Mouse (Mus musculus) forebrain, embryonic 11.5 days (tissue): ENCODE measurements around the gene Uvrag. TPM values are rescaled to one million over a fixed set of nuclear protein-coding genes. Genes with fewer than 3 reads are reported as not detected.

Experiments
- ATAC-seq: fragments of 200-750 bp; cut with Nextera tagmentation; replicated peaks from 2 replicates; pipeline ENCODE4 v1.8.0; 2017; ENCODE audit warnings: moderate TSS enrichment; ENCODE audit not compliant: low FRiP score
- DNase-seq: peaks from one replicate; pipeline ENCODE4 v3.0.0-alpha.2; 2017; ENCODE audit warnings: low spot score
- H3K27ac ChIP-seq: fragments of 300-500 bp; sonication (generic); 2 replicates; pipeline ENCODE4 v1.5.1; 2014; ENCODE audit warnings: low read depth, low read length
- H3K27me3 ChIP-seq: fragments of 300-500 bp; sonication (generic); 2 replicates; pipeline ENCODE4 v1.6.1; 2014; ENCODE audit warnings: mild to moderate bottlenecking, low read length, mixed read lengths; ENCODE audit not compliant: control insufficient read depth, insufficient read depth
- H3K36me3 ChIP-seq: fragments of 300-500 bp; sonication (generic); 2 replicates; pipeline ENCODE4 v1.6.1; 2014; ENCODE audit warnings: mild to moderate bottlenecking, low read length, moderate library complexity, mixed read lengths; ENCODE audit not compliant: control insufficient read depth, insufficient read depth
- H3K4me1 ChIP-seq: fragments of 300-500 bp; sonication (generic); replicated peaks from 2 replicates; pipeline ENCODE4 v1.6.1; 2014; ENCODE audit warnings: low read length, mixed read lengths; ENCODE audit not compliant: control insufficient read depth, insufficient read depth
- H3K4me2 ChIP-seq: fragments of 300-500 bp; sonication (generic); 2 replicates; pipeline ENCODE4 v1.6.1; 2014; ENCODE audit warnings: low read depth, mild to moderate bottlenecking, low read length, moderate library complexity, mixed read lengths; ENCODE audit not compliant: severe bottlenecking
- H3K4me3 ChIP-seq: fragments of 300-500 bp; sonication (generic); 2 replicates; pipeline ENCODE4 v1.5.1; 2014; ENCODE audit warnings: low read depth, low read length
- H3K9ac ChIP-seq: fragments of 300-500 bp; sonication (generic); 2 replicates; pipeline ENCODE4 v1.6.1; 2014; ENCODE audit warnings: low read length
- H3K9me3 ChIP-seq: fragments of 300-500 bp; sonication (generic); 2 replicates; pipeline ENCODE4 v1.6.1; 2016; ENCODE audit warnings: low read length, mixed read lengths; ENCODE audit not compliant: control insufficient read depth
- WGBS: fragments of 180-500 bp; shearing (Covaris S2); extraction: QIAGEN DNeasy Blood & Tissue Kit; methylation state at CpG from one replicate; pipeline ENCODE4 v1.1.7; 2014; 5-methylcytosine and 5-hydroxymethylcytosine counted together
- polyA plus RNA-seq: library from polyadenylated mRNA; unstranded; fragments of >200 nt; fragmentation: Nextera tagmentation; extraction: Ambion mirVana; gene quantifications from 2 replicates; pipeline ENCODE4 v1.2.1, GENCODE M21; 2014

Uvrag gene
- polyA plus RNA-seq, 1 experiment from 2014 or later, result 12.2 TPM

GRCm38 (mm10) chr7:98899815-98900214 lies 241.1 kb downstream of the Uvrag start:
- no peak for ATAC-seq
- Histone ChIP-seq H3K36me3 (no peaks in the 10 kb centered on the region), H3K4me2 (no peak overlapping the region)

DNA sequence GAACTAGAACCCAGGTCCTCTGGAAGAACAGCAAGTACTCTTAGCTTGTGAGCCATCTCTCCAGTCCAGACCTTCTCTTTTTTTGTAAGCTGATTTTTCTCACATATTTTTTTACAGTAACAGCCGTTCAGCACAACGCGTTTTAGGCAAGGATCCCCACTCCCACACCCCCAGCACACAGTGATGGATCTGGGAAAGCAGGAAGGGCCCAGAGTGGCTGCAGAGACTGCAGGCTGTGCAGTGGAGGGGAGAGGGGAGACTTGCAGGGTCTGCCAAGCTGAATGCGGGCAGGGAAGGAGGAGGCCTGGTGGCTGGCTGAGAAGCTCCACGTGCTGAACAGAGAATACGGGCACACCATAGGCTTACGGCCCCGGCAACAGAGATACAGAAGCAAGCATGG lies 243.6 kb downstream of the Uvrag start:
- no peaks in the 10 kb centered on the region for H3K36me3 ChIP-seq
- WGBS, result 94% methylated on average over 8 of the region's 8 CpGs
- no peaks in the 10 kb centered on the region for H3K27me3 ChIP-seq
- no peak for DNase-seq
- H3K27ac ChIP-seq, result no peak overlapping the region
- ATAC-seq, result no peak
- no peak overlapping the region for H3K4me3 ChIP-seq
- H3K9me3 ChIP-seq, result no peaks in the 10 kb centered on the region
- H3K4me1 ChIP-seq, result 0 out of 2 replicates have a peak, but pooled peaks cover 4% of the 10 kb centered on the region
- no peak overlapping the region for H3K4me2 ChIP-seq
- no peak overlapping the region for H3K9ac ChIP-seq

More at GRCm38 (mm10) chr7:98899815-98900214, 241.1 kb downstream of the Uvrag start:
- Histone ChIP-seq H3K9me3 (no peaks in the 10 kb centered on the region), H3K27me3 (no peaks in the 10 kb centered on the region), H3K9ac (no peak overlapping the region), H3K4me3 (no peak overlapping the region), H3K27ac (no peak overlapping the region), H3K4me1 (0 out of 2 replicates have a peak, but pooled peaks cover 2% of the 10 kb centered on the region)
- 89% methylated on average over 4 of the region's 4 CpGs for WGBS
- DNase-seq, result no peak

DNA sequence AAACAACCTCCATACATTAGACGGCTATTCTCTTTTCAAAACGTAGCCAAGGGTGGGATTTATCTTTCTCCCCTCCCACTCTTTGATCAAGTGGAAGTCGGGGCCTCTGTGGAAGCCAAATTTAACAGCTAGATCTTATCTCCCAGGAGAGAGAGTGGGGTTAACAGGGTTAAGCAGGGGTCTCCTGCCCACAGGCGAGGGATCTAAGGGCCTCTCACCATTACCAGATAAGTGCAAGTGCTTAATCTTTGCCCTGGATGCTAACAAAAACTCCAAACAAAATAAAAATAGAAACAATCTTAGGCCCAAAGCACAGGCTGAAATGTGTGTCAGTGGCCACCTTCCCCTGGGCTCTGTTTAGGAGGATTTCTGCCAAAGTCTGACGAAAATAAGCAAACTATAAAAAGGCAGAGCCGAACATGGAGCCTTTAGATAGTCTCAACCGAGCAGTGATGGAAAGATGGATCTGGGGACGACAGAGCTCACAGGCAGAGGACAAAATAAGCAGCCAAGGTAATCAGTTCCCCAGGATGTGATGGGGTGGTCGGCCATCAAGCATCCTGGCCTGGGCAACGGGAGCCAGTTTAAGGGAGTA lies 245.3 kb downstream of the Uvrag start:
- H3K27me3 ChIP-seq, result no peaks in the 10 kb centered on the region
- WGBS, result 52% methylated on average over 10 of the region's 10 CpGs
- 0 out of 2 replicates have a peak, but pooled peaks cover 4% of the 10 kb centered on the region for H3K4me1 ChIP-seq
- no peaks in the 10 kb centered on the region for H3K36me3 ChIP-seq
- no peak overlapping the region for H3K9ac ChIP-seq
- no peak overlapping the region for H3K4me3 ChIP-seq
- H3K4me2 ChIP-seq, result no peak overlapping the region
- H3K9me3 ChIP-seq, result no peaks in the 10 kb centered on the region
- ATAC-seq, result no peak
- no peak overlapping the region for H3K27ac ChIP-seq
- no peak for DNase-seq

GRCm38 (mm10) chr7:98894768-98895167 lies 246.2 kb downstream of the Uvrag start:
- Histone ChIP-seq H3K27ac (no peak overlapping the region), H3K27me3 (no peaks in the 10 kb centered on the region), H3K36me3 (no peaks in the 10 kb centered on the region), H3K4me3 (no peak overlapping the region), H3K4me1 (0 out of 2 replicates have a peak, but pooled peaks cover 4% of the 10 kb centered on the region), H3K4me2 (no peak overlapping the region), H3K9me3 (no peaks in the 10 kb centered on the region), H3K9ac (no peak overlapping the region)
- no peak for ATAC-seq
- no peak for DNase-seq
- WGBS, result 52% methylated on average over 5 of the region's 5 CpGs

- WGBS, result 89% methylated on average over 5 of the region's 5 CpGs
- Histone ChIP-seq H3K36me3 (no peaks in the 10 kb centered on the region), H3K9ac (no peak overlapping the region), H3K4me2 (no peak overlapping the region), H3K4me3 (no peak overlapping the region), H3K27me3 (no peaks in the 10 kb centered on the region), H3K27ac (no peak overlapping the region), H3K4me1 (0 out of 2 replicates have a peak, but pooled peaks cover 4% of the 10 kb centered on the region), H3K9me3 (no peaks in the 10 kb centered on the region)
- no peak for ATAC-seq
- no peak for DNase-seq
Measured at GRCm38 (mm10) chr7:98894305-98894704, 246.6 kb downstream of the Uvrag start.

DNA sequence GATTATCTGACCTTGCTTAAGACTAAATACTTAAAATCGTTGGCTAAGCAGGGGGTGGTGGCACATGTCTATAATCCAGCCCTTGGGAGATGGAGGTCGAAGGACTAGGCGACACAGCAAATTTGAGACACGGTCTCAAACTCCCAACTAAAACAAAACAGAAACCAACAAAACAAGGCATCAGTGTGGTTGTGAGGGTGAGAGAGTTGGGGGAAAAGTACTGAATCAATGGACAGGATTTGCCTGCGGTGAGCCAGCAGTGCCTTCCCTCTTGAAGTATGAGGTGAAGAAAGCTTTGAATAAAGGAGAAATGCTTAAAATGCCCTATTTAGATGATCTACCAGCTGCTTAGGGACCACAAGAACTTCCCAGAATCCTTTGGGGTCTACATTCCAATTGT lies 247.8 kb downstream of the Uvrag start:
- 86% methylated on average over 5 of the region's 5 CpGs for WGBS
- DNase-seq (no peak), ATAC-seq (no peak)
- no peaks in the 10 kb centered on the region for H3K9me3 ChIP-seq
- no peak overlapping the region for H3K9ac ChIP-seq
- no peak overlapping the region for H3K4me3 ChIP-seq
- H3K4me1 ChIP-seq, result 0 out of 2 replicates have a peak, but pooled peaks cover 4% of the 10 kb centered on the region
- no peak overlapping the region for H3K4me2 ChIP-seq
- H3K36me3 ChIP-seq, result no peaks in the 10 kb centered on the region
- no peaks in the 10 kb centered on the region for H3K27me3 ChIP-seq
- H3K27ac ChIP-seq, result no peak overlapping the region

DNA sequence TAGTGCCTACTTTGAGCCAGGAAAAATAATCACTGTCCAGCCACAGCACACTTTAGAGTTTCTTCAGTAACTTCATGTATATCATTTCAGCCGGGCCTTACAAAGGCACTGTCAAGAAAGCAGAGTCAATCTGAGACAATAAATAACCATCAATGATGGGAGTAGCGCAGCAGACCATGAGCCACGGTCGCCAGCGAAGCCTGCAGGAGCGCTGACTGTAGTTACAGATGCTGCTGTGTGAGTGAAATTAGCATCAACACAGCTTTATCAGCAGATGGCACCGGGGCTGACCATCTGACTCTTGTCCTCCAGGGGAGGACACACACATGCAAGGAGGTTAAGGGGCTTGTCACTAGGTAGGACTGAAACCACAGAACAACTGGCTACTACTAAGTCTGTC lies 251.7 kb downstream of the Uvrag start:
- DNase-seq (no peak), ATAC-seq (no peak)
- no peaks in the 10 kb centered on the region; the same call in 1 of the 2 replicates for H3K4me1 ChIP-seq
- H3K9me3 ChIP-seq, result no peaks in the 10 kb centered on the region
- no peaks in the 10 kb centered on the region for H3K36me3 ChIP-seq
- no peak overlapping the region for H3K9ac ChIP-seq
- no peaks in the 10 kb centered on the region for H3K27me3 ChIP-seq
- WGBS, result 86% methylated on average over 7 of the region's 7 CpGs
- no peak overlapping the region for H3K27ac ChIP-seq
- no peak overlapping the region for H3K4me2 ChIP-seq
- H3K4me3 ChIP-seq, result no peak overlapping the region

- Histone ChIP-seq H3K9me3 (no peaks in the 10 kb centered on the region), H3K4me2 (no peak overlapping the region), H3K27me3 (no peaks in the 10 kb centered on the region), H3K4me3 (no peak overlapping the region), H3K4me1 (no peaks in the 10 kb centered on the region; the same call in 1 of the 2 replicates), H3K36me3 (no peaks in the 10 kb centered on the region), H3K27ac (no peak overlapping the region), H3K9ac (no peak overlapping the region)
- WGBS, result 67% methylated on average over 5 of the region's 5 CpGs
- no peak for ATAC-seq
- DNase-seq, result no peak
Measured at GRCm38 (mm10) chr7:98888810-98889209, 252.1 kb downstream of the Uvrag start.

- Histone ChIP-seq H3K9me3 (no peaks in the 10 kb centered on the region), H3K4me3 (no peak overlapping the region), H3K4me2 (no peak overlapping the region), H3K9ac (no peak overlapping the region), H3K36me3 (no peaks in the 10 kb centered on the region), H3K4me1 (no peaks in the 10 kb centered on the region; the same call in 1 of the 2 replicates), H3K27ac (no peak overlapping the region), H3K27me3 (no peaks in the 10 kb centered on the region)
- no peak for DNase-seq
- 38% methylated on average over 22 of the region's 22 CpGs for WGBS
- ATAC-seq, result no peak; the same call in 1 of the 2 replicates
Measured at GRCm38 (mm10) chr7:98887811-98888261, 253.1 kb downstream of the Uvrag start.
